Mouse (Mus musculus) embryonic facial prominence, embryonic 13.5 days (tissue): ENCODE data around the gene Rasgrp4. TPM values are rescaled to one million over a fixed set of nuclear protein-coding genes. Genes with fewer than 3 reads are reported as not detected.

ENCODE experiments used
- ATAC-seq: fragments of 200-750 bp; cut with Nextera tagmentation; 2 replicates; pipeline ENCODE4 v1.8.0; 2017; ENCODE audit warnings: low read depth; ENCODE audit not compliant: insufficient number of reproducible peaks, insufficient read depth, low FRiP score, low TSS enrichment
- H3K27ac ChIP-seq: fragments of 300-500 bp; sonication (generic); 2 replicates; pipeline ENCODE4 v1.5.1; 2015; ENCODE audit warnings: moderate library complexity, mild to moderate bottlenecking, inconsistent platforms
- H3K27me3 ChIP-seq: fragments of 300-500 bp; sonication (generic); 2 replicates; pipeline ENCODE4 v1.6.1; 2015; ENCODE audit warnings: mild to moderate bottlenecking, inconsistent platforms
- H3K36me3 ChIP-seq: fragments of 300-500 bp; sonication (generic); 2 replicates; pipeline ENCODE4 v1.6.1; 2015; ENCODE audit warnings: mild to moderate bottlenecking, inconsistent platforms
- H3K4me1 ChIP-seq: fragments of 300-500 bp; sonication (generic); 2 replicates; pipeline ENCODE4 v1.6.1; 2015; ENCODE audit warnings: inconsistent platforms
- H3K4me2 ChIP-seq: fragments of 300-500 bp; sonication (generic); 2 replicates; pipeline ENCODE4 v1.6.1; 2015; ENCODE audit warnings: moderate library complexity, mild to moderate bottlenecking, inconsistent platforms
- H3K4me3 ChIP-seq: fragments of 300-500 bp; sonication (generic); 2 replicates; pipeline ENCODE4 v1.5.1; 2015; ENCODE audit warnings: mild to moderate bottlenecking, inconsistent platforms
- H3K9ac ChIP-seq: fragments of 300-500 bp; sonication (generic); 2 replicates; pipeline ENCODE4 v1.6.1; 2015; ENCODE audit warnings: mild to moderate bottlenecking, inconsistent platforms
- H3K9me3 ChIP-seq: fragments of 300-500 bp; sonication (generic); 2 replicates; pipeline ENCODE4 v1.6.1; 2016; ENCODE audit warnings: inconsistent platforms
- WGBS: fragments of 180-500 bp; shearing (Covaris S2); methylation state at CpG from one replicate; pipeline ENCODE4 v1.1.7; 2015; ENCODE audit warnings: mixed read lengths; 5-methylcytosine and 5-hydroxymethylcytosine counted together
- polyA plus RNA-seq: library from polyadenylated mRNA; unstranded; fragments of >200 nt; fragmentation: Nextera tagmentation; extraction: Ambion mirVana; gene quantifications from 2 replicates; pipeline ENCODE4 v1.2.1, GENCODE M21; 2015

The Rasgrp4 gene
- polyA plus RNA-seq, 1 experiment from 2014 or later: 1.3 TPM

DNA sequence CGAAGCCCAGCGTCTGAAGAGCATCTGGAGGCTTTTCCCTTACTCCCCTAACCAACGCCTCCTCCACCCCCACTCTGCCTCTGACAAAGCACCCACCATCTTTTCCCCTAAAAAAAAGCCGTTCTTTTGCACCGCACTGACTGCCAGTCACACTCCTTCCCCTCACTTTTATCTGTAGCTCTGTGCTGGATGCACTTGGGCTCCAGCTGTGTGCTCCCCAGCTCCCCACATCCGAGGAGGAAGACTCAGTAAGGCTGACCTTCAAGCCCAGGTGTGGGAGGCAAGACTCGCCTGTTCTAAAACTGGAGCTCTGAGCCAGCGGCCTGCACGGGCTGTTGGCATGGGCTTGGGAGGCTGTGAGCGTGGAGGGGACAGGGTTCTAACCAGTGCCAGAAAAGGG is 16.8 kb downstream of the Rasgrp4 start:
- ATAC-seq: no peak

DNA sequence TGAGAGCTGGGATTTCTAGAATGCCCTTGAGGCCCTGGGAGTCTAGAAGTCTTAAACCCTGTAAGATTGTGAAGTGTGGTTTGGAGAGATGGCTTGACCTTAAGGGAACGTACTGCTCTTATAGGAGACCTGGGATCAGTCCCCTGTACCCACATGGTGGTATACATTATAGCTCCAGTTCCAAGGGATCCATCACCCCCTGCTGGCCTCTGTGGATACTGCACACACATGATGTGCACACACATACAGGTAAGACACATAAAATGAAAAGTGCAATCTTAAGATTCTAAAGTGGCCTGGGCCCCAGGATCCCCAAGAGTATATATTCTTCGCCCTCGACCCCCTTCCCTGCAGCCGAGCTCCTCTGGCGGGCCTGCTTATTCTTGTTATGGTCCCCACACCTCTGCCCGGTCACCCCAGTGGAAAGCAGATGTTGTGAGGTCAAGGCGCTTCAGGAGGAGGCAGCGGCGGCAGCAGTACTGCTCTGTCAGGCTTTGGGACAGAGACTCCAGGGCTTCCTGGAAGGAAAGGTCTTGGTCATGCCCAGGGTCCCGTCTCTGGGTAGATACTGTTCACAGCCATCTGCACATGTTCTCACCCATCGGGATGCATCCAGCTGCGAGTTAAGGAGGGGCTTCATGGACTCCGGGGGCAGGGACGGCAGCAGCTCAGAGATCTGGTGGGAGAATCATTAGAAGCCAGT is 19.5 kb downstream of the Rasgrp4 start:
- ATAC-seq: no peak
- Histone ChIP-seq H3K9ac (no peak overlapping the region), H3K4me2 (no peak overlapping the region), H3K9me3 (0 out of 2 replicates have a peak, but pooled peaks cover 2% of the 10 kb centered on the region), H3K36me3 (peaks cover 6% of the 10 kb centered on the region; the same call in 1 of the 2 replicates), H3K4me1 (peaks cover 3% of the 10 kb centered on the region; the same call in 1 of the 2 replicates), H3K4me3 (no peak overlapping the region), H3K27ac (no peak overlapping the region), H3K27me3 (peaks cover 16% of the 10 kb centered on the region)
- WGBS: 94% methylated on average over 14 of the region's 14 CpGs

More for the DNA sequence above, 16.8 kb downstream of the Rasgrp4 start:
- Histone ChIP-seq H3K9ac (no peak overlapping the region), H3K4me2 (no peak overlapping the region), H3K4me1 (peaks cover 3% of the 10 kb centered on the region; the same call in 1 of the 2 replicates), H3K27me3 (no peaks in the 10 kb centered on the region), H3K4me3 (no peak overlapping the region), H3K9me3 (0 out of 2 replicates have a peak, but pooled peaks cover 2% of the 10 kb centered on the region), H3K27ac (no peak overlapping the region), H3K36me3 (peaks cover 6% of the 10 kb centered on the region; the same call in 1 of the 2 replicates)
- WGBS: 59% methylated on average over 10 of the region's 10 CpGs

DNA sequence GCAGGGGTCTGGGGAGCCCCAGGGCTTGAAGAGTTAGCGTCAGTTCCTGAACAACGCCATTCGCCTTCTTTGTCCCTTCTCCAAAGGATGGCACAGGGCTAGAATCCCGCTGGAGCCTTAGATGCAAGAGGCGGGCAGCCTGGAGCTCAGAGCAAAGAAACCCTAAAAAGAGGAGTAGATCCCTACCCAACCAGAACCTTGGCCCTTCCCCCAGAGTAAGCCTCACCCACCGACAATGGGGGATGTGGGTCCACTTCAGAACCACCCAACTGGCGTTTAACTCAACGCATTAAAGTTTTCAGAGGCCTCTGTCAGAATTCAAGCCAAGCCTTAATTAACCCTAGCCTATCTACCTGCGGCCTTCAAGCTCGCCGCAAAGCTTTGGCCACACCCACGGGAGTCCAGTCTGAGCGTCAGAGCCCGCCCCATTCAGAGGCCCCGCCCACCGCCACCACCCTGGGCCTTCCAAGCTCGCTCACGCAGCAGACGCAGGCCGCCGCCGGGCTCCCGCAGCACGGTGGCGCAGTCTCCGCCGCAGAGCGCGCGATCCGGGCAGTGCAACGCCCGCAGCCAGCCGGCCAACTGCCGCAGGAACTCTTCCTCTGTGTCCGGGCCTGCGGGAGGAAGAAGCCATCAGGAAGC is 20.7 kb downstream of the Rasgrp4 start:
- 7% methylated on average over 37 of the region's 37 CpGs for WGBS
- Histone ChIP-seq H3K4me1 (peaks cover 3% of the 10 kb centered on the region; the same call in 1 of the 2 replicates), H3K9me3 (0 out of 2 replicates have a peak, but pooled peaks cover 2% of the 10 kb centered on the region), H3K27me3 (peaks cover 25% of the 10 kb centered on the region), H3K4me2 (peak overlapping the region; percentile 96), H3K27ac (peak overlapping the region; percentile 79), H3K4me3 (peak overlapping the region; percentile 87), H3K9ac (peak overlapping the region; percentile 81), H3K36me3 (peaks cover 6% of the 10 kb centered on the region; the same call in 1 of the 2 replicates)
- ATAC-seq: peak; percentile 76

DNA sequence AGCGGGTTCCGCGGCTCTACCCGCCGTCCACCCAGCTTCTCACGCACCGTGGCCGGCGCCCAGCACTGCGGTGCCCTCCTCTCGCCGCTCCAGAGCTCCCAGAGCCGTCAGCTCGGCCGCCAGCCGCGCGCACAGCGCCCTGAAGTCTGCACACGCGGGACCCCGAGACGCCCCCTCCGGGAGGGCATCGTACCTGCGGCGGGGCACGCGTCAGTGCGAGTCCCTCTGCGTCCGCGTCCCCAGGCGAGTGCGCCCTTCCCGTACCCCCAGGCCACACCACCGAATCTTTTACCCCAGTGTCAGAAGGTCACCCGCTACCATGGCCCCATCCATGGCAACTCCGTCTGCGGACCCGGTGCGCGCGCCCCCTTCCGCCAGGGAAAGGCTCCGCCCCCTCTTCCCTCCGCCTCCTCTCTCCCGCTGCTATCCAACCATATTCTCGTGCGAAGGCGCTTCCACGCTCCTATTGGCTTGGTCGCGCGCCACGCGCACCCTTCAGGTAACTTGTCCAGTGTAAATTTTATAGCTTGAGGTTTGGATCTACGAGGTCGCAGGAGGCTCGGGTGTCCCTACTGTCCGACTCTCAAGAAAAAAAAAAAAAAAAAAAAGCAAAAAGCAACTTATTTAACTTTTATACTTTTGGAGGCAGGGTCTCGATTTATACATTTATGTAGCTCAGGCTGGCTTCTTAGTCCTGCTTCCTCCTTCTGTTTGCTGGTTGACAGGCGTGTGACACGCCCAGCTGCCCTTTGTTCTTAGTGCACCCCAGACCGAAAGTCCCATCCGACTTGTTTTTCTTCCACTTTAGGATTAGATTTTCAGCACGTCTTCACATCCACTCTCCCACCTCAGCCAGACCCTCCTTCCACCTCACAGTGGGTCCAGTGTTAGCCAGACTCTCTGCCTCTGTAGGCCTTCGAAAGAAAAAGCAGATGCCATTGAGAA is 21.5 kb downstream of the Rasgrp4 start, which contains the start of gene Fam98c:
Gene Fam98c (minus strand): TSS at position 397 of the 945 bp plus-strand sequence.
- H3K27me3 ChIP-seq: peaks cover 25% of the 10 kb centered on the region
- H3K27ac ChIP-seq: peak within 1 kb of the TSS; percentile 79
- H3K4me2 ChIP-seq: peak within 1 kb of the TSS; percentile 96
- 0 out of 2 replicates have a peak, but pooled peaks cover 2% of the 10 kb centered on the region for H3K9me3 ChIP-seq
- H3K36me3 ChIP-seq: peaks cover 6% of the 10 kb centered on the region; the same call in 1 of the 2 replicates
- H3K9ac ChIP-seq: peak within 1 kb of the TSS; percentile 81
- H3K4me1 ChIP-seq: peaks cover 3% of the 10 kb centered on the region; the same call in 1 of the 2 replicates
- H3K4me3 ChIP-seq: peak within 1 kb of the TSS; percentile 87
- WGBS: 3% methylated on average over 68 of the region's 68 CpGs
- peak; percentile 71 for ATAC-seq

DNA sequence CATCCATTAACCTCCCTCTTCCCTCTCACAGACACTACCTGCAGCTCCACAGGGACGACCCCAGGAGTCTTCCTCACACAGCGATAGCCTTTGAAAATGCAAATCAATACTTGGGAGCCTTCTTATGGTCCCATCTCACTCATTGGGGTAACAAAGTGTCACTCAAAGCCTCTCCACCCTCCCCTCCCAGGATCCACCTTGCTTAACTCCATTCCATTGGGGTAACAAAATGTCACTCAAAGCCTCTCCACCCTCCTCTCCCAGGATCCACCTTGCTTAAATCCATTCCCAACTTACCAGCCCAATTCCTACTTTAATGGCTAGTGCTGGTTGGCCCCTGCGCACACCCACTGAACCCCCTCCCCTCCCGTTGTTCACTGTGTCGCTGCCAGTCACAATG is 23.6 kb downstream of the Rasgrp4 start:
- Histone ChIP-seq H3K4me2 (no peak overlapping the region), H3K36me3 (peaks cover 13% of the 10 kb centered on the region; the same call in 1 of the 2 replicates), H3K9ac (no peak overlapping the region), H3K4me3 (no peak overlapping the region), H3K4me1 (peaks cover 12% of the 10 kb centered on the region), H3K27me3 (peaks cover 25% of the 10 kb centered on the region), H3K9me3 (0 out of 2 replicates have a peak, but pooled peaks cover 2% of the 10 kb centered on the region), H3K27ac (no peak overlapping the region)
- WGBS: 2% methylated on average over 5 of the region's 5 CpGs
- ATAC-seq: no peak

DNA sequence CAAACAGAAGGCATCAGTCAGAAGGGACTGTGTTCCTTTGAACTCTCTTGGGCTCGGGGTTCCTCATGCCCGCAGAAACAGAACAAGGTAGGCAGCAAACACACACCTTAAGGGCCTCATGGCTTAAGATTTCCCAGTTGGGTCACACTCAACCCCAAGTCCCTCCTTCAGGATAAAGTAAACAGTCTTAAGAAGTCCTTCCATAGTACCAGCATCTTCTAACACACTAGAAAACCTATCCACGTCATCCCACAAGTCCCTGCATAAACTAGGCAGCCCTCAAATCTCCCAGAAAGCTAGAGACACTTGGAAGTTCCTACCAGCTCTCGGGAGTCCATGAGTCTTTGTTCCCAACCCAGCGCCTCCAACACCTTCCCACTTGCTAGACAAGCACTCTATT is 27.6 kb downstream of the Rasgrp4 start:
- no peaks in the 10 kb centered on the region for H3K9me3 ChIP-seq
- ATAC-seq: no peak
- no peak overlapping the region for H3K9ac ChIP-seq
- no peak overlapping the region for H3K4me3 ChIP-seq
- WGBS: 74% methylated on average over 5 of the region's 5 CpGs
- no peak overlapping the region for H3K27ac ChIP-seq
- peaks cover 8% of the 10 kb centered on the region for H3K4me1 ChIP-seq
- H3K4me2 ChIP-seq: no peak overlapping the region
- 0 out of 2 replicates have a peak, but pooled peaks cover 7% of the 10 kb centered on the region for H3K36me3 ChIP-seq
- peaks cover 25% of the 10 kb centered on the region for H3K27me3 ChIP-seq

DNA sequence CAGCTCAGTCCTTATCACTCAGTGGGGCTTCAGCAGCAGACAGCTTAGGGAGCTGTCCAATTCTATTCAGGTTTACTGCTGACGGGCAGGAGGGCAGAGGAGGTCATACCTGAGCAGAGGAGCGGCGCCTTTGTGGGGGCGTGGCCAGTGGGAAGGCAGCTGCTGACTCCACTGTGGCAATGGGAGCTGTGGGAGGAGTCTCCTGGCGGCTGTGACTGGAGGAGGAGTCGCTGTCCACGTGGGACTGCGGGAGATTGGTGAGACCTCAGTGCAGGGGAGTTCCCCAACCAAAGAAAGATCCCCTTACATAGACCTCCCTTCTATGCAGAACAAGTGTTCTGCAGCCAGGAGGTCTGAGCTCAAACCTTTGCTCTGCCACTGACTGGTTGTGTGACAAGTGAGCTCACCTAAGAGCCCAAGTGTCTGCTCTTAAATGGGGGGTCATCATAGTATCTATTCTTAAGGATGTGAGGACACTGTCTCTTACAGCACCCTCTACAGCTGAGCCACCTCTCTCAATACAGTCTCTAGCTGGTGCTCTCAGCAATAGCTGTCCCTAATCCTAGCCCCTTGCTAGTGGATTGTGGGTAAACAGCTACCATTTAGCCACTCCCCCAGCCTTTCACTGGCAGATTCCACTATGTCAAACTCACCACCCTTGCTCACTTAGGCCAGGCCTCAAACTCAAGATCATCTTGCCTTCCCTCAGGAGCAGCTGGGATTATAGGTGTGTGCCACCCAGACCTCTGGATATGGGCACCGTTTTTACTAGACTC is 28.3 kb downstream of the Rasgrp4 start:
- WGBS: 17% methylated on average over 9 of the region's 9 CpGs
- no peak overlapping the region for H3K4me2 ChIP-seq
- H3K36me3 ChIP-seq: 0 out of 2 replicates have a peak, but pooled peaks cover 7% of the 10 kb centered on the region
- H3K4me3 ChIP-seq: no peak overlapping the region
- H3K27me3 ChIP-seq: peaks cover 26% of the 10 kb centered on the region
- peaks cover 13% of the 10 kb centered on the region for H3K4me1 ChIP-seq
- H3K27ac ChIP-seq: no peak overlapping the region
- no peak overlapping the region for H3K9ac ChIP-seq
- H3K9me3 ChIP-seq: no peaks in the 10 kb centered on the region
- ATAC-seq: no peak

DNA sequence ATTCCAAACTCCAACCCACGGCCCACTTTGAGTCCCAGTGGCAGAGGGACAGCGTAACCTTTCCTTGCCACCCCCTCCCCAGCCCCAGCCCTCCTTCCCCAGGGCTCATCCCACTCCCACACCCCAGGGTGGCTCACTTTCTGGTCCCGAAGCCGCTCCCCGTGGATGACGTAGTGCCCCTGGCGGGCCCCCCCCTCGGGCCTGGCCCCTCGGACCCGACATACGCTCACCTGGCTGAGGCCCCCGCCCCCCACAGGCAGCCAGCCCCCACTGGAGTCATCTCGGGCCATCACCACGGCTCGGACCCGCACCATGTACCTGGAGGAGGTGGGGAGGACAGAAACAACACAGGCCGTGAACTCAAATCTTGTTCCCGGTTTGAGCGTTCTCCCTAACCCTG is 33.0 kb downstream of the Rasgrp4 start:
- H3K4me2 ChIP-seq: peak overlapping the region; percentile 88
- H3K36me3 ChIP-seq: peaks cover 1% of the 10 kb centered on the region; the same call in 1 of the 2 replicates
- ATAC-seq: no peak
- H3K4me1 ChIP-seq: peaks cover 47% of the 10 kb centered on the region
- no peak overlapping the region for H3K27ac ChIP-seq
- 17% methylated on average over 19 of the region's 19 CpGs for WGBS
- H3K27me3 ChIP-seq: peaks cover 28% of the 10 kb centered on the region
- H3K9me3 ChIP-seq: no peaks in the 10 kb centered on the region
- H3K9ac ChIP-seq: peak overlapping the region; percentile 76
- H3K4me3 ChIP-seq: peak overlapping the region; percentile 68

DNA sequence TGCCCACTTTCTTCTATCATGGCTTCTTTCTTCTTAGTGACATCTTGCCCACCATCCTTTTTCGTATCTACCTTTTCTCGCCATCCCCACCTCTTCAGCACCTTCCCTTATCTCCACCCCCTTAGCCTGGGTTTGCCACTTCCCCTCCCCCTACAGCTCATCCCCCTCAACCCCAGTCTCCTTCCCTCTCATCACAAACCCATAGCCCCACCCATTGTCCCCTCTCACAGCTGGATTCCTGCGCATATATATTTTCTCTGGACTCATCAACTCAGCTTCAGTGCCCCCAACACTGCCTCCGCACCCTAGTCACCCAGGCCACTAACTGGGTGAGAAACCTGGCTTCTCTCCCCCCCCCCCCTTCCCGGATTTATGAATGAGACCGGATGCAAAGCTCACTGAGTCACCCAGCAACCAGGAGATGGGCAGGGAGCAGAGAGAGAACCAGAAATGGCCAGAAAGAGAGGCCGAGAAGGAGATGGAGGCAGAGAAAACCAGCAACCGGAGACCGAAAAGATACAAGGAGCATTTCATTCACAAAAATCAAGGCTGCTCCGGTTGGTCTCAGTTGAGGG is 33.6 kb downstream of the Rasgrp4 start:
- H3K27ac ChIP-seq: peak overlapping the region; percentile 69; the same call in 1 of the 2 replicates
- H3K36me3 ChIP-seq: peaks cover 7% of the 10 kb centered on the region
- H3K4me3 ChIP-seq: peak overlapping the region; percentile 68
- peaks cover 42% of the 10 kb centered on the region for H3K4me1 ChIP-seq
- H3K9me3 ChIP-seq: no peaks in the 10 kb centered on the region
- peaks cover 34% of the 10 kb centered on the region for H3K27me3 ChIP-seq
- WGBS: 4% methylated on average over 10 of the region's 10 CpGs
- peak overlapping the region; percentile 76 for H3K9ac ChIP-seq
- no peak for ATAC-seq
- peak overlapping the region; percentile 88 for H3K4me2 ChIP-seq

DNA sequence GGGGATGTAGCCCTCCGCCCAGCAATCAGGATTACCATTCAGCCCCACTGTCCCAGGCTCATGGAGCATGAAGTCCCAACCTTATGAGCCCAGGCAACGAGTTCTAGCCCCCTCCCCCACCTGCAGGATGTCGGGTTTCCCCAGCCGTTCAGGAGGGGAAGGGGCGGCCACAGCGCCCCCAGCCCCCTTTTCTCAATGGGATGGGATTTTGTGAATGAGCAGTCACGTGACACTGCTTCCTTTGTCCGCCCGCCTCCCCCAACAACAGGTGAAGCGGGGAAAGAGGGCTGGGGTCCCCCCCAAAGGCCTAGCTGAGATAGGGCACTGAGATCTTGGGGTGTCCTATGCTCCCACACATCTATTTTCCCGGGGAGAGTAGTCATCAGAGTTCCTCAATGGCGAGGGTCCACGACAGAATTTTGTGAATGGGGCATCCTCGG is 34.2 kb downstream of the Rasgrp4 start:
- Histone ChIP-seq H3K4me1 (peaks cover 41% of the 10 kb centered on the region), H3K9me3 (no peaks in the 10 kb centered on the region), H3K27me3 (peaks cover 40% of the 10 kb centered on the region), H3K4me2 (peak overlapping the region; percentile 88), H3K27ac (peak overlapping the region; percentile 69), H3K9ac (peak overlapping the region; percentile 76), H3K4me3 (peak overlapping the region; percentile 68), H3K36me3 (peaks cover 13% of the 10 kb centered on the region)
- 2% methylated on average over 14 of the region's 14 CpGs for WGBS
- ATAC-seq: no peak
